Mouse (Mus musculus): Measurements from ENCODE around the gene Kif1c. TPM values are rescaled to one million over a fixed set of nuclear protein-coding genes. Genes with fewer than 3 reads are reported as not detected.

Kif1c gene
- polyA plus RNA-seq, 1 experiment from 2014 or later: 1.5 TPM

DNA sequence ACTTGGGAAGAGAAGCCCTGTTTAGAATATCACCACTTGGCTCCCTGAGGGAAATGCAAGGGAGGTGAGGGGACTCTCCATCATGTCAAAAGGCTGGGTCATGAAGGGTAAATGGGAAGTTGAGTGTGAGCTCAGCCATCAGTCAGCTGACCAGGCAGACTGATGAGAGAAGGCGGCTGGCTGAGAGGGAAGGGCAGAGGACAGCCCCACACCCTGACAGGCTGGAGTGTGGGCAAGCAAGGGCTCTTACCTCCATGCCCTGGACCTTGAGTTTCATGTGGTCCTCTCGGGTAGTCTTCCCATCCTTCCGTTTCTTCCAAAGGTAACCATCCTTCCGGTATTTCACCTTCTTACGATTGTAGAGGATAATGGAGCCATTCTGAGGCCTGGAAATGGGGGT lies 16.7 kb upstream of the Kif1c start:
- H3K36me3 ChIP-seq (ENCODE audit: control insufficient read depth, insufficient read depth): peaks cover 12% of the 10 kb centered on the region
- H3K9ac ChIP-seq (replicated peaks; ENCODE audit: low read depth, low read length): no peak overlapping the region
- no peaks in the 10 kb centered on the region for H3K9me3 ChIP-seq (ENCODE audit: control insufficient read depth, low read length)
- no peak overlapping the region for H3K4me2 ChIP-seq (ENCODE audit: low read length)
- no peaks in the 10 kb centered on the region for H3K27me3 ChIP-seq (replicated peaks; ENCODE audit: control insufficient read depth, insufficient read depth, low read length)
- WGBS: 89% methylated on average over 5 of the region's 5 CpGs
- H3K27ac ChIP-seq (ENCODE audit: low read length): no peak overlapping the region
- no peak for ATAC-seq
- H3K4me3 ChIP-seq (replicated peaks; ENCODE audit: low read length): no peak overlapping the region
- peaks cover 23% of the 10 kb centered on the region for H3K4me1 ChIP-seq (replicated peaks; ENCODE audit: control insufficient read depth, insufficient read depth, low read length)

DNA sequence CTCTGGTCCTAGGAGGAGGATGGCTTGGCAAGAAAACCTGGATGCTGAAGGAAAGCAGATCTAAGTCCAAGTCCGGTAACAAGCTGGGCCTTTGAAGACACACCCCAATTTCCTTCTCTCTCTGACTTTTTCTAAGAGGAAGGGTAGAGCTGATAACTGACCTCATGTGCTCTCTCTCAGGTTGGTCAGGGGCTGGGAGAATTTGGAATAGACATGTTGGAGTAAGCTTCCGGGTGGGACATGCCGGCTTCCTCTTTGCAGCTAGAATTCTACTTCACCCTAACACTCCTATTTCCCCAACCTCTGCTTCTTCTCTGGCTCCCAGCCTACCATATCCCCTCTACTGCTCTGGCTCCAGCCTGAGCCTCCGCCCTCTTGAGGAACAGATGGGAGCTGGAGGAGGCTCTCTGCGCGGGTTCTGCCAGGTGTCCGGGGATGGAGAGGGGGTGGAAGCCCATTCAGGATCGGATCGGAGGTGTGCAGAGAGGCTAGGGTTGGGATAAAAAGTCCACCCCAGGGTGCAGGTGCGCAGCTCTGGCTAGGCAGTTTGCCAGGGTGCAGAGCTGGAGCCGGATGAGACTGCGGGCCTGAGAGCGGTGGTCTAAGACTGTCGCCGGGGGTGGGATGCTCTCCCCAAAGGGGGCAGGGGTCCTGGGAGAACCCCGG lies 13.3 kb upstream of the Kif1c start:
- peak overlapping the region; percentile 80 for H3K4me3 ChIP-seq (replicated peaks; ENCODE audit: low read length)
- peak overlapping the region; percentile 80 for H3K27ac ChIP-seq (ENCODE audit: low read length)
- peaks cover 23% of the 10 kb centered on the region for H3K4me1 ChIP-seq (replicated peaks; ENCODE audit: control insufficient read depth, insufficient read depth, low read length)
- WGBS: 5% methylated on average over 16 of the region's 16 CpGs
- no peaks in the 10 kb centered on the region for H3K9me3 ChIP-seq (ENCODE audit: control insufficient read depth, low read length)
- H3K36me3 ChIP-seq (ENCODE audit: control insufficient read depth, insufficient read depth): peaks cover 6% of the 10 kb centered on the region
- H3K27me3 ChIP-seq (replicated peaks; ENCODE audit: control insufficient read depth, insufficient read depth, low read length): no peaks in the 10 kb centered on the region
- peak overlapping the region; percentile 67 for H3K4me2 ChIP-seq (ENCODE audit: low read length)
- ATAC-seq: peak; percentile 77
- peak overlapping the region; percentile 91 for H3K9ac ChIP-seq (replicated peaks; ENCODE audit: low read depth, low read length)

DNA sequence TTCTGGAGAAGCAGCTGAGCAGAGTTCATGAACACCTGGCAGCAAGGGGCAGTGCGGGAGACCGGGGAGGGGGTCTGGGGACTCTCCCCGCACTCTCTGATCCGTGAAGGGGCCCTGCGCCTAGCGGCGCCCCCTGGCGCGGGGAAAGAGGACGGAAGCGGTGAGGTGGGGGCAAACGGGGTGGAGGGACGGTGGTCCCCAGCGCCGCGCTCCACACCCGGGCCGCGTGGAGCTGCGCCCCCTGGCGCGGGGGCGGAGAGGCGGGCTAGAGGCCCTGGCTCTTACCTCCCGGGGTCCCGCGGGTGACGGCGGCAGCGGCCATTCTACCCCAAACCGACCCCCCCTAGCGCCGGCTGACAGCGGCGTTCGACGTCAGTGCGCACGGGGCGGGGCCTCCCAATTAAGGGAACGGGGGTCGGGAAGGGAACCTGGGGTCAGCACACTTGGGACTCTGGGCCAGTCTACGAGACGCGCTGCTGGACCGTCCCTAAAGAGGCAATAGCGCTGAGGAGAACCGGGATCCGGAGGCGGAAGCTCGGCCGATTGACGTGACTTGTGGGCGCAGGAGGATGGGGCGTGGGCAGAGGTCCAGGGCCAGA lies 12.6 kb upstream of the Kif1c start, which contains the start of gene Camta2:
Gene Camta2 (minus strand): TSS at position 505 of the 599 bp plus-strand sequence.
- Histone ChIP-seq H3K27me3 (replicated peaks; ENCODE audit: control insufficient read depth, insufficient read depth, low read length) (no peaks in the 10 kb centered on the region), H3K4me2 (ENCODE audit: low read length) (peak within 1 kb of the TSS; percentile 67), H3K4me3 (replicated peaks; ENCODE audit: low read length) (peak within 1 kb of the TSS; percentile 80), H3K4me1 (replicated peaks; ENCODE audit: control insufficient read depth, insufficient read depth, low read length) (peaks cover 17% of the 10 kb centered on the region), H3K27ac (ENCODE audit: low read length) (peak within 1 kb of the TSS; percentile 80), H3K9ac (replicated peaks; ENCODE audit: low read depth, low read length) (peak within 1 kb of the TSS; percentile 91), H3K36me3 (ENCODE audit: control insufficient read depth, insufficient read depth) (peaks cover 6% of the 10 kb centered on the region), H3K9me3 (ENCODE audit: control insufficient read depth, low read length) (no peaks in the 10 kb centered on the region)
- 0% methylated on average over 37 of the region's 55 CpGs for WGBS
- ATAC-seq: peak; percentile 81

DNA sequence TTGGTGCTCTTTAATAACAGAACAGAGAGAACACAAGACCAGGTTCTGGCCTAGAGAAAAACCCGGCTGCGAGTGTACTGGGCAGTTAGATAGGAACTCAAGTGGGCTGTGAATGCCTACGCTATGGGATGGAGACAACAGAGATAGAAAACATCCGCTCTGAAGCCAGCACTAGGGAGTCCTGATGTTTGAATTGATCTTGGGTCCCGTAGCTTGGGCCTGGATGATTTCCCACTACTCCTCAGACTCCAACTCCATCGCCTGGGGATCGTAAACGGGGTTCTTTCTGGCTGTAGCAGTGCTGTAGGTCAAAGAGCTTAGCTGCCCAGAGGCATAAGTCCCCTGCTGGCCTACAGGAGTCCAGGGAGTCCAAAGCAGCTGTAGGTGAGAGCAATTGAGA lies 12.0 kb upstream of the Kif1c start:
- Histone ChIP-seq H3K4me2 (ENCODE audit: low read length) (peak overlapping the region; percentile 67), H3K4me3 (replicated peaks; ENCODE audit: low read length) (peak overlapping the region; percentile 80), H3K27ac (ENCODE audit: low read length) (0 out of 2 replicates have a peak overlapping the region, but pooled peaks have one; percentile 30), H3K4me1 (replicated peaks; ENCODE audit: control insufficient read depth, insufficient read depth, low read length) (peaks cover 17% of the 10 kb centered on the region), H3K9me3 (ENCODE audit: control insufficient read depth, low read length) (no peaks in the 10 kb centered on the region), H3K9ac (replicated peaks; ENCODE audit: low read depth, low read length) (peak overlapping the region; percentile 91), H3K36me3 (ENCODE audit: control insufficient read depth, insufficient read depth) (peaks cover 5% of the 10 kb centered on the region), H3K27me3 (replicated peaks; ENCODE audit: control insufficient read depth, insufficient read depth, low read length) (no peaks in the 10 kb centered on the region)
- WGBS: 11% methylated on average over 8 of the region's 8 CpGs
- no peak for ATAC-seq

GRCm38 (mm10) chr11:70689578-70689977 lies 10.8 kb upstream of the Kif1c start:
- no peak overlapping the region for H3K9ac ChIP-seq (replicated peaks; ENCODE audit: low read depth, low read length)
- ATAC-seq: no peak
- H3K27ac ChIP-seq (ENCODE audit: low read length): no peak overlapping the region
- no peaks in the 10 kb centered on the region for H3K27me3 ChIP-seq (replicated peaks; ENCODE audit: control insufficient read depth, insufficient read depth, low read length)
- WGBS: 35% methylated on average over 4 of the region's 4 CpGs
- peaks cover 17% of the 10 kb centered on the region for H3K4me1 ChIP-seq (replicated peaks; ENCODE audit: control insufficient read depth, insufficient read depth, low read length)
- H3K4me3 ChIP-seq (replicated peaks; ENCODE audit: low read length): no peak overlapping the region
- no peak overlapping the region for H3K4me2 ChIP-seq (ENCODE audit: low read length)
- no peaks in the 10 kb centered on the region for H3K9me3 ChIP-seq (ENCODE audit: control insufficient read depth, low read length)
- no peaks in the 10 kb centered on the region; the same call in 1 of the 2 replicates for H3K36me3 ChIP-seq (ENCODE audit: control insufficient read depth, insufficient read depth)

DNA sequence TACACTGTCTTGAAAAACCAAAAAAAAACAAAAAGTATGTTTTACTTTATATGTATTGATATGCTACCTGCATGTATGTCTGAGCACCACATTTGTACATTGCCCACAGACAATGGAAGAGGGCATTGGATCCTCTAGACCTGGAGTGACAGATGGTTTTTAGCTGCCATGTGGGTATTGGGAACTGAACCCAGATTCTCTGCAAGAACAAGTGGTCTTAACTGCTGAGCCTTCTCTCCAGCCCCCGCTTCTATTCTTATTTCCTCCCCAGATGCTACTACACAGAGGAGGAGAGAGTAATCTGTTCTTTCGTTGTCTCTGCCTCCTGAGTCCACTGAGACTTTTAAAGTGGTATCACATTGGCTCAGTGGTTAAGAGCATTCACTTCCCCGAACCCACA lies 6.8 kb upstream of the Kif1c start:
- Histone ChIP-seq H3K4me3 (replicated peaks; ENCODE audit: low read length) (no peak overlapping the region), H3K27me3 (replicated peaks; ENCODE audit: control insufficient read depth, insufficient read depth, low read length) (no peaks in the 10 kb centered on the region), H3K4me2 (ENCODE audit: low read length) (no peak overlapping the region), H3K27ac (ENCODE audit: low read length) (no peak overlapping the region), H3K36me3 (ENCODE audit: control insufficient read depth, insufficient read depth) (no peaks in the 10 kb centered on the region), H3K9me3 (ENCODE audit: control insufficient read depth, low read length) (no peaks in the 10 kb centered on the region), H3K9ac (replicated peaks; ENCODE audit: low read depth, low read length) (no peak overlapping the region), H3K4me1 (replicated peaks; ENCODE audit: control insufficient read depth, insufficient read depth, low read length) (peaks cover 4% of the 10 kb centered on the region)
- 76% methylated on average over 3 of the region's 3 CpGs for WGBS
- ATAC-seq: no peak

GRCm38 (mm10) chr11:70697376-70697775 lies 3.0 kb upstream of the Kif1c start:
- Histone ChIP-seq H3K9ac (replicated peaks; ENCODE audit: low read depth, low read length) (no peak overlapping the region), H3K36me3 (ENCODE audit: control insufficient read depth, insufficient read depth) (no peaks in the 10 kb centered on the region), H3K4me2 (ENCODE audit: low read length) (no peak overlapping the region), H3K27ac (ENCODE audit: low read length) (no peak overlapping the region), H3K4me1 (replicated peaks; ENCODE audit: control insufficient read depth, insufficient read depth, low read length) (peaks cover 17% of the 10 kb centered on the region), H3K9me3 (ENCODE audit: control insufficient read depth, low read length) (no peaks in the 10 kb centered on the region), H3K27me3 (replicated peaks; ENCODE audit: control insufficient read depth, insufficient read depth, low read length) (no peaks in the 10 kb centered on the region), H3K4me3 (replicated peaks; ENCODE audit: low read length) (no peak overlapping the region)
- WGBS: 79% methylated on average over 3 of the region's 3 CpGs
- no peak for ATAC-seq

DNA sequence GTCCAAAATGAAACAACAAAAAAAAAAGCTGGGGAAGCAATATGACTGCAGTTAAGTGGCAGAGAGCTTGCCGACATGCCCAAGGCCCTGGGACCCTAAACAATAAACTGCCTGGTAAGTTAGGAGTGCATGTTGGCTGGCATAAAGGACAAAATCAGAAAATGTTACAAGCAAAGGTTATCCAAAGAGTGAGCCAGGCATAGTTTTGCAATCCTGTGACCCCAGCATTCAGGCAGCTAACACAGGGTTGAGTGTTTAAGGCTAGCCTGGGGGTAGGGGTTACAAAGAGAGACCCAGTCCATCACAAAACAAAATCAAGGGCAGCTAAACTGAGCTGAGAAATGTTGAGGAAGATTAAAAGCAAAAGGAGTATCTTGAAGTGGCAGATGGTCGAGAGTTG lies 1.3 kb upstream of the Kif1c start:
- H3K36me3 ChIP-seq (ENCODE audit: control insufficient read depth, insufficient read depth): no peaks in the 10 kb centered on the region; the same call in 1 of the 2 replicates
- no peak for ATAC-seq
- H3K9ac ChIP-seq (replicated peaks; ENCODE audit: low read depth, low read length): no peak overlapping the region
- H3K27me3 ChIP-seq (replicated peaks; ENCODE audit: control insufficient read depth, insufficient read depth, low read length): no peaks in the 10 kb centered on the region
- peaks cover 22% of the 10 kb centered on the region for H3K4me1 ChIP-seq (replicated peaks; ENCODE audit: control insufficient read depth, insufficient read depth, low read length)
- H3K4me2 ChIP-seq (ENCODE audit: low read length): no peak overlapping the region
- H3K9me3 ChIP-seq (ENCODE audit: control insufficient read depth, low read length): no peaks in the 10 kb centered on the region
- WGBS: 75% methylated on average over 2 of the region's 2 CpGs
- no peak overlapping the region for H3K27ac ChIP-seq (ENCODE audit: low read length)
- H3K4me3 ChIP-seq (replicated peaks; ENCODE audit: low read length): no peak overlapping the region

GRCm38 (mm10) chr11:70700613-70701012 lies 265 bp downstream of the Kif1c start:
- Histone ChIP-seq H3K4me2 (ENCODE audit: low read length) (peak overlapping the region; percentile 68), H3K9me3 (ENCODE audit: control insufficient read depth, low read length) (no peaks in the 10 kb centered on the region), H3K4me1 (replicated peaks; ENCODE audit: control insufficient read depth, insufficient read depth, low read length) (peaks cover 22% of the 10 kb centered on the region), H3K4me3 (replicated peaks; ENCODE audit: low read length) (peak overlapping the region; percentile 91), H3K36me3 (ENCODE audit: control insufficient read depth, insufficient read depth) (peaks cover 12% of the 10 kb centered on the region), H3K9ac (replicated peaks; ENCODE audit: low read depth, low read length) (peak overlapping the region; percentile 85), H3K27ac (ENCODE audit: low read length) (peak overlapping the region; percentile 85), H3K27me3 (replicated peaks; ENCODE audit: control insufficient read depth, insufficient read depth, low read length) (no peaks in the 10 kb centered on the region)
- ATAC-seq: peak; percentile 39
- WGBS: under 1% methylated on average over 34 of the region's 34 CpGs
